Mouse (Mus musculus) T-helper 1 cell (primary cell): ENCODE results near the gene Gm28048.

ENCODE experiments used
- in situ Hi-C: fragments of 300-600 bp; cut with MboI, MseI; formaldehyde crosslinking; loops from one replicate; pipeline ENCODE4 v1.15.1; 2025; ENCODE audit warnings: high pct_unique_total_duplicates

The Gm28048 gene

GRCm38 (mm10) chr11:22892466-22892865, 89.4 kb downstream of the Gm28048 start:
- in situ Hi-C loops, result no loop called here

DNA sequence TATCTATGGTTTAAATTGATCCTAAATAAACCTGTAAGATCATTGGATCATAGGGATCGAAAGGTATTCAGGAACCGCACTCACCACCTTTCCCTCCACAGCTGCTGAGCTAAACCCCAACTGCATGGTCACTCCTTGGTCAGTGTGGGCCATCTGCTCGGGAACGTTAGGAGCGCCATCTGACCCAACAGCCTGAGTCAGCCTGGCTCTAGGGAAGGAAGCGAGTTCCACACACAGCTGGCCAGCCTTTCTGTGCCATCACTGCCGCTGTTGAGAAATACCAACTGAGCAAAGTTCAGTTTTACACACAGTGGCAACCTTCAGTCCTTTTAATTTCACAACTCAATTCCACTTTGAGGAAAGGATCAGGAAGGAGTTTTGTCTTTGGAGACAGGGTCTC, 90.0 kb downstream of the Gm28048 start:
- in situ Hi-C loops, result no loop called here

- in situ Hi-C loops, result no loop called here
Measured at GRCm38 (mm10) chr11:22891242-22891641, 90.6 kb downstream of the Gm28048 start.

DNA sequence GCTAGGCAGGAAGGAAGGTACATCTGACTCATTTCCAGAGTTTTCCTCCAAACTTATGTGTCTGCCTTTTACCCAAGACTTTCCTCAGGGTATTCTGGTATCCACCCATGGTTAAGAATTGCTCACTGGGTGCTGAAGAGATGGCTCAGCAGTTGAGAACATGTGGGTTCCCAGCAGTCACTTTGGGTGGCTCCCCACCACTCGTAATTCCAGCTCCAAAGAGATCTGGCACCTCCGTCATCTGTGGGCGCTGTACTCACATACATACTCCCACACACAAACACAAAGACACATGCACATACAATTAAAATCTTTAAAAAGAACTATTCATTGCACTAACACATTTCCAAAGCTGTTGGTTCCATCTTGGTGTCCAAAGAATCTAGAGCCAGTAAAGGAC, 92.7 kb downstream of the Gm28048 start:
- in situ Hi-C loops, result no loop called here

DNA sequence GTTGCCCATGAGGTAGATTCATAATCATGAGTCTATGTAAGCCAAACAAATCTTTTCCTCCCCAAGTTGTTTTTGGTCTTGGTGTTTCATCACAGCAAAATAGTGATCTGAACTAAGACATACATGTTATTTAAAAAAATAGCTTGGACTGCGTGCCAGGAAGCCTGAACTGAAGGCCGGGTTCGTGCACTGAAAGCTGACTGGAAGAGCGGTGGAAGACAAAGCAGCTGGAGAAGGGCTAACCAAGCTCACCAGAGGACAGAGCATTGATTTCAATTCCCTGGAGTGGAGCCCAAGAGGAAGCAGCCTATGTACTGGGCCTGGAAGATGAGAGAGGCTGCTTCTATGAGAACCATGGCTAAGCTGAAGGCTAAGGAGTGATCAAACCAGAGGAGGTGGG, 94.9 kb downstream of the Gm28048 start:
- in situ Hi-C loops, result no loop called here

- in situ Hi-C loops, result no loop called here
Measured at GRCm38 (mm10) chr11:22885350-22885749, 96.5 kb downstream of the Gm28048 start.

GRCm38 (mm10) chr11:22883676-22884075, 98.2 kb downstream of the Gm28048 start:
- in situ Hi-C loops, result no loop called here

DNA sequence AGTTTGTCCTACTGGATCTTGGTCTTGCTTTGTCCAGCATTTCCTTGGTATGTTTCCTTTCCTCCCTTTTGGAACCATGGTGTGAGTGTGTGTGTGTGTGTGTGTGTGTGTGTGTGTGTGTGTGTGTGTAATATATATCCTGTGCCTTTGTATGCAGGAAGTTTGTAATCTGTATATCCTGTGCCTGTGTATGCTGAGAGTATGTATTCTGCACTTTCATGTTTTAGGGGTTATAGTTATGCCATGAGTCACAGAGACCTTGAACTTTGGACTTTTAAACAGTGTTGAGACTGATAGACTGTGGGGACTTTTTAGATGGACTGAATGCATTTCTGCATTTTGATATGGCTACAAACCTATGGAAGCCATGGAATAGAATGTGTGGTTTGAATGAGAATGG, 99.0 kb downstream of the Gm28048 start:
- in situ Hi-C loops, result no loop called here

DNA sequence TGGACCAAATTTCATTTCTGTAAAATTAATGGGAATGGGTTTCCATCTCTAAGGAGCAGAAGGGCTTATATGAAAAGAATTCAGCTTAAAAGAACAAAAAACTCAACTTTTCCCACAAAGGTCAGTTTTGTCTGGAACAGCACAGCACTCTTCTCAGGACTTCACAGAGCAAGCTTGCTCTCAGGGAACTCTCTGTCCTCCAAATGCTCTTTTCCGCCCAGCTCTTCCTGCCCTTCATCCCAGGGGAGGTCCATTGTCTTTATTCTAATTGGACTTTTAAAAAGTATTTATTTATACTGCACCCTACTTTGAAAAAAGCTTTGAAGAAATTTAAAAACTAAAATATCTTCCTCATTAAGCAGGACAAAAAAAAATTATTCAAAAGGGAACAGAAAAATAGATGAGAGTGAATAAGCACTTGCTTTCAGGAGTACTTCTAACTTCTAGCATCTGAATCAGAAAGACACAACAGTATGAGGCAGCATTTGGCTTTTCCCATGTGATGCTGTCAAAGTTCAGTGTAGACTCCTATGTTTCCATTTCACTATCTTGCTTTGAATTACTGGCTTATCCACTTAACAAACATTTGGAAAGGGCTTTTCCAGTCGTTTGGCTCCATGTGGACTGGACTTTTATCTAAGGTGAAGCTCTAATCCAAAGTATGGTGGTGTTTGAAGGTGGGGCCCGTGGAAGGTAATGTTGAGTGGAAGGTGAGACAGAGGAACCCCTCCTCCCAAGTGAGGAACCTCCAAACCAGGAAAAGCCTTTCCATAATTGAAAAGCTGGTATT, 101.3 kb downstream of the Gm28048 start:
- in situ Hi-C loops, result no loop called here

GRCm38 (mm10) chr11:22879645-22880044, 102.2 kb downstream of the Gm28048 start:
- in situ Hi-C loops, result no loop called here

DNA sequence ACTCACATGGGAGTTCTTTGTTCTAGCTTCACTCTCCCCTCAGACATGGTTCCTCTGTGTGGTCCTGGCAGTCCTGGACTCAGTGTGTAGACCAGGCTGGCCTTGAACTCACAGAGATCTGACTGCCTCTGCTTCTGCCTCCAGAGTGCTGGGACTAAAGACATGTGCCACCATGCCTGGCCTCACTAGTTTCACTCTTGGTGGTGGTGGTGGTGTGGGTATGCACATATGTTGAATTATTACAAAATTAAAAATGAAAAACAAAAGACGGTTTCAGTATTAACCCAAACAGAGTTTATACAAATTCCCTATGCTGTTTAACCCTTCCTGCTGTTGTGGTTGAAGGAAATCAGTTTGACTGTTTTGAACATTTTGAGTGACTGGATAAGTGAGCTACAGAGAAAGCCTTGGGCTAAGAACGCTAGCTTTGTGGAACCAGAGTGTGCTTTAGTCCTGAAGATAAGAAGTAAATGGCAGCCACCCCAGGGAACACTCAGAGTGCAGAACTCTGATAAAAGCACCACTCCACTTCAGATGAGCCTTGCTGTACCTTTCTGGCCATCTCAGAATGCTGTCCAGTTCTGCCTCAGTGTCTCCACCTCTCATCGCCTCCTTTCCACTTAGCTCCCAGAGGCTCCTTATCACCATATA, 105.1 kb downstream of the Gm28048 start:
- in situ Hi-C loops, result no loop called here

GRCm38 (mm10) chr11:22875279-22875678, 106.6 kb downstream of the Gm28048 start:
- in situ Hi-C loops, result no loop called here

DNA sequence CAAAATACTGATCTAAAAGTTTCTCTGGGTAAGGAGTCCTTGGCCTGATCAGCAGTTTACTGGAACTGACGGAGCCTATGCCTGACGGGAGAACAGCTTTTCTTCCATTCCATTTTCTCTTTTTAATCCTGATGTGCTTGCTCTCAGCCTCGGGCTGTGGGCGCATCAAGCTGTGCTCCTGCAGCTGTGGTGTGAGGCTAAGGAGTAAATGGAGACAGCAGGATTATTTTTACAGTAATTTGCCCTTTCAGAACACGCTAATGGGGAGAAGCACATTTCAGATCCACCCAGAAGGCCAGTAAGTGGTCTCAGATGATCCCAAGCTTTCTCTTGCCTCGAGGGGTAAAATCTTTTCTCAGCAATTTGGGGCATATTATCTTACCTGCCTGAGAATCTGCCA, 107.1 kb downstream of the Gm28048 start:
- in situ Hi-C loops, result no loop called here

GRCm38 (mm10) chr11:22873383-22873782, 108.5 kb downstream of the Gm28048 start:
- in situ Hi-C loops, result no loop called here

GRCm38 (mm10) chr11:22872307-22872680, 109.6 kb downstream of the Gm28048 start:
- in situ Hi-C loops, result no loop called here

- in situ Hi-C loops, result no loop called here
Measured at GRCm38 (mm10) chr11:22871628-22872306, 110.1 kb downstream of the Gm28048 start.

- in situ Hi-C loops, result no loop called here
Measured at GRCm38 (mm10) chr11:22868582-22868981, 113.3 kb downstream of the Gm28048 start.

GRCm38 (mm10) chr11:22867691-22868090, 114.2 kb downstream of the Gm28048 start:
- in situ Hi-C loops, result no loop called here

DNA sequence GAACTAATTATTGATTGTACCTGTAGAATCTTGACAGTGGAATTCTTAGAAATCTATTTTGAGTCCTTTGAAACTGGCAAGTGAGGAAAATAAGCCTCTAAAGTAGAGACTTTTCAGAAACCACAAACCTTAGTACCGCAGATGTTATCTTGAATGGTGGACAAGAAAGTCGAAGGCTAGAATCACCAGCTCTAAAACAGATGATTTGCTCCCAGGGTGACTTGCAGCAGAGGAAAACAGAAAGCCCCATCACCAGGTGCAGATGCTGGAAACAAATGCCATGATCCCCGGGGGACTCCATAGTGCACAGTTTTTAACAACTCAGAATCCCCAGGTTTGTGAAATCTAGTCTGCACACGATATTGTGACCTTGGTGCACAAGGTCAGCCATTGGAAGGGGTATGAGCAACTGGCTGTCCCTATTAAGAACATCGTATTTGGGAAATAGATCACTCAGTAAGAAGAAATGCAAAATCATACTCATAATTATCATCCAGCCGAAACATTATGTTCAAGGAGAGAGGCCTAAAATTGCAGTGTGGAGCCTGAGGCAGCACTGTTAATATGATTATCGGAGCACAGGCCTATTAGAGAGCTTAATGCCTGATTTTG, 116.1 kb downstream of the Gm28048 start:
- in situ Hi-C loops, result no loop called here

DNA sequence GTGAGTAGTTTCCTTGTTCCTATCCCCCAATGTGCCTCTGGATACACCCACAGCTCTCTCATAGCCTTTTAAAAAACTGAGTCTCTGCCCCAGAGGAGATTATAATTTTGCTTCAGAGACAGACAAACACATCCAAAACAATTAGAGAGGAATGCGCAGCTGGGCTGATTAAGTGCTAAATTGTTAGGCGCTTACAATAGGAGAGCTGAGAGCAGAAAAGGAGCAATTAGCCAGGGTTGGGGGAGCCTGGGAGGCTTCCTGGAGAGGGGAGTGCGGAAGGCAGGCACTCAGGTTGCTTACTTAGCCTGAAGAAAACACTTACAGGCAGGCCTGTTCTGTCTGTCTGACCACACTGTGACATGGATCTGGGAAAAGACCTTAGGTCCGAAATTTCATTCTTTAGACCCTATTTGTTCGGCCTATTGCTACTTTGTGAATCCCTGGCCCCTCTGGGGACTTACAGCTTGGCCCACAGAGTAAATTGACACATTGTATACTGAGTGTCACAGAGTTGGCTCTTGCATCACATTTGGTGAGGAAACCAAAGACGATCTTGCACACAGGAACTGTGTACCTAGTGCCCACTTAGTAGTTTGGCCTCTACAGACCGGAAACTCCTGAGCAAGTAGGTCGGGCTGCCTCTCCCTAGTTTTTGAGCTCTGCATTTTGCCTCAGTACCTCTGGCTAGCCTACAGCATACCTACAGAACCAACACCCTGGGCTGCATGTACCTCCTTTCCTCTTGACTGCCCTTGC, 117.4 kb downstream of the Gm28048 start:
- in situ Hi-C loops, result no loop called here

DNA sequence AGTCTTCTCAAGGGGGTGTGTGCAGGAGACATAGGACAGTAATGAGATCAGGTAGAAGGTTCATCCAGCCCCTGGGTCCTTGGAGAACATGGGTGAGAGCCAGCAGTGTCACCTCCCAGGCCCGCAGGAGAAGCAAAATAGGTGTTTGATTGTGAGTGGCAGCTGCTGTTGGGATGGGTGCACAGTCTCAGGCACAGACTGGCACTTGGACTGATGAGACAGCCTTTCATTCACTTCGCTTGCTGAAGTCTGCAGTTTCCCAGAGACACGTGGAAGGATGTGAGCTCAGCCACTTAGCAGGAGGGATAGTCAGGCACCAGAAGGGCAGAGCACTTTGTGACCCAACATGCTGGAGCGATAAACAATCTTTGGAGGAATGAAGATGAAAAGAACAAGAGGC, 118.3 kb downstream of the Gm28048 start:
- in situ Hi-C loops, result no loop called here

DNA sequence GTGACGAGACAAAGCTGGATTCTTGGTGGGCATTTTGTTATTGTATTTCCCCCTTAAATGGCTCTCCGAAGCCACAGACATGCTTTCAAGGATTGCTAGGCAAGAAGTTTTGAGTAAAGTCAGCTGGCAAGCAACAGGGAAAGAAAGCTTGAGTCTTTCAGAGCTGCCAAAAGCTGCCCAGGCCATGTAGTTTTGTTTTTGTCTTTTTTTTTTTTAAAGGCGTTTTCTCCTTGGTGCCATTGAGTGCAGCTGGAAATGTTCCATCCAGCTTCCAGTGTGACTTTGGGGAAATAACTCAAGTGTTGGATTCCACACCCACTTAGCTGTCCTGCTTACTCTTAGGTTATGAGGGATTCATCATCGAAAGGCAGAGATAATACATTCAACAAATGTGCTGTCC, 120.6 kb downstream of the Gm28048 start:
- in situ Hi-C loops, result no loop called here
